Mouse (Mus musculus): ENCODE data around the gene Insig2.

The Insig2 gene

DNA sequence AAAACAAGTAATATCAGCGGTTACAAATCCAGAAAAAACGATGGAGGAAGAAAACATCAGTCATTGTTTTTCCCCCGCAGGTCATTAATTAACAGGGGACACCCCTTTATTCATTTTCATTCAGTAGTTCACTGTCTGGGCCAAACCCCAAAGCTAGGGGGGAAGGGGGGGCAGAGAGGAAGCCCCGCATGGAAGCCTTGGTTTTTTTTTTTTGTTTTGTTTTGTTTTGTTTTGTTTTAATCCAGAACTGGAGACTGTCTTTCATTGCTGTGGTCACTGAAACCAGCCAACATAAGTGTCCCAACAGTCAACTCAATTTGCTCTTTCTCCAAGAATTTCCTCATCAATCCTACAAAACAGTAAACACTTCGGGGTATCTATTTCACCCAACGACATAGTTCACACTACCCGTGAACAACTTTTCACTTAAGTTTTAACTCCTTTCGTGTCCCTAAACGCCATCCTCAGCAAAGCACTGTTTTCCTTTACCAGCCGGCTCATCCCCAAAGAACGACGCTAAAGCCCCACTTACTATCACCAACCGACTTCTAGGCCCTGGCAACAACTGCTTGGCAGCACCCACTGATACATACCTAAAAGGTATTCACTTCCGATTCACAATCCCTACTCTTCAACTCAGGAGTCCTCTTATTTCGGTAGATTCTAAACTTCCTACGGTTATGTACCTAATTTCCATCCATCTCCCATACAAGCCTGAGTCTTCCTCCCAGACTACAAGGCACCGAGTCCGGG, 5.6 kb downstream of the Insig2 start:
- DNase-seq (ENCODE audit: low read depth, low spot score) = no peak

DNA sequence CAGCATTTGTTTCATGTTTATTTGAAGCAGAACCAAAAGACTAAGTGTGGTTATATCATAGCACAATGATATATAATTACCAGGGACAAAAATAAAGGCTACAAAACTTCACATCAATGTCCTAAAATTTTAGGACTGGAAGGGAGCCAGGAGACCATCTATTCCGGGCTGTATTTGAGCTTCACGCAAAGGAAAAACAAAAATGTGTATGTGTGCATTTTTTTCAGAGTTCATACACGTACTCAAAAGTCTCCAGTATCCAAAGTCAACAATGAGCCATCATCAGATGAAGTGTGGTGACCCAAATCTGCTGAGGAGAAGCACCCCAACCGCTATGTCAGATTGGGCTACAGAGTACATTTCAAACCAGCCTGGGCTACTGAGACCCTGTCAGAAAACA, 8.9 kb downstream of the Insig2 start:
- DNase-seq (ENCODE audit: low read depth, low spot score) = no peak

- no peak for DNase-seq (ENCODE audit: low read depth, low spot score)
Measured at GRCm38 (mm10) chr1:121314766-121315428, 17.5 kb downstream of the Insig2 start.

DNA sequence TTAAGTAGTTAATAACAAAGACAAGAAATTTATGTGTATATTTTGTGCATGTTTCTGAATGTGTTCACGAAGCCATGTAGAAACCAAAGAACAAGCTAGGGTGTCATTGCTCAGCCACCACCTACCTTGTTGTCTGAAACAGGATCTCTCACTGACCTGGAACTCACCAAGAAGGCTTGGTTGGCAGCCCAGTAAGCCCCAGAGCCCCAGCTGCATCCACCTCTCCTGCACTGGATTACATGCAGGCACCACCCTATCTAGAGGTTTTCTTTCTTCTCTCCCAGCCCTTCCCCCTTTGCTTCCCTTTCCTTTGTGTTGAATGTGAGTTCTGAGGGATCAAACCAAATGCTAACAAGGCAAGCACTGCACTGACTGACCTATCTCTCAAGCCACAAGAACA, 19.2 kb downstream of the Insig2 start:
- no peak for DNase-seq (ENCODE audit: low read depth, low spot score)

DNA sequence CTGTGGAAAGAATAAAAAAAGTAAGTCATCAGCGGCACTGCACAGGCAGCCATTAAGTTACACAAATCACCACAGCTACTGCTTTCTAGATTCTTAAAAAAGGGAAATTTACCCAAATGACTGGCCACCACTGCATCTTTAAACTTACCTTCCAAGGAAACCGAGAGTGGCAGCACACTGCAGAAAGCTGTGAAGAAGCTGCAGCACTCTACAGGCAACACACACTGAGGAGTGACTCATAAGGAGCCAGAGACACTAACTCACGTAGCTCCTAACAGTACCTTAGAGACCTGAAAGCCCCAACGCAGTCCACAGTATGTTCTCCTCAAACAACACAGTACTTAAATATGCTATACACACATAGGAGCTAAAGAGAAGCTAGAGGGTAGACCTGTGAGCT, 20.1 kb downstream of the Insig2 start:
- no peak for DNase-seq (ENCODE audit: low read depth, low spot score)

DNA sequence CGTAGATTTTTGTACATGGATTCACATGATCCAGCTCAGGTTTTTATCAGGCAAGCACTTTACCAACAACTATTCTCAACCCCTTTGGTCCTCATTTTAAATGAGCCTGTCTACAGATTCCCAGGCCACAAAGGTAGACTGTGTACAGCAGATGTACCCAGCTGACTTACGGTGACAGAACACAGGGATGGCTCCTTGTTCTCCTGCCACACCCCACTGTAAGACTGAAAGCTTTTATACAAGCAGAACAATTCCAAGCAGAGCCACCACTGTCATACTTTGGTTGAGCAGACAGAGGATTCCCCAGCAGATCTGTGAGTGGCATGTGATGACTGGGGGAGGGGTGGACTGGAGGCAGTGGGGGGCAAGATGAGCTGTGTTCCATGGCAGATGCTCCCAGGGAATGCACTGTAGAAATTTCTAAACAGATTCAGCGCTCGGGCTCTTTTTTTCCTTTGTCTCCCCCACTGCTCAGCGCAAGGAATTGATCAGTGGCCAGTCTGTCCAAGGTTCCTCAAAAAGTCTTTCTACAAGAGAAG, 35.6 kb downstream of the Insig2 start:
- DNase-seq (ENCODE audit: low read depth, low spot score) = no peak

GRCm38 (mm10) chr1:121293571-121293970, 38.8 kb downstream of the Insig2 start:
- no peak for DNase-seq (ENCODE audit: low read depth, low spot score)

DNA sequence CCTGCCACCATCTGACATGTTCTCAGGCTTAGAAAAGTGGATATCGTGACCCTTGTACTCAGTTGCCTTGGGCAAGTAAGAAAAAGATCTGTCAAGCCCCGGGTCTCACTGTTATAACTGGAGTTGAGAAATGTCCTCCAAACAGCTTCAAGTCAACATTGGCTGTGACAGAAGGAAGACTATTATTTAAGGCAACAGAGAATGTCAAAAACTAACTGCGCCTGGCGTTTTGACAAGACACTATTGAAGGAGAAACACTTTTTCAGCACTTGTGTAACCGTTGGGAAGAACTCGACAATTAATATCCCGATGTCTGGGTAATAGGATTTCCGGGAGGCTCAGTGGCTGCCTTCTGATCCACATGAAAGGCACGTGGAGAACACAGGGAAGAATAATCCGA, 41.5 kb downstream of the Insig2 start:
- DNase-seq (ENCODE audit: low read depth, low spot score) = no peak

- no peak for DNase-seq (ENCODE audit: low read depth, low spot score)
Measured at GRCm38 (mm10) chr1:121290340-121290739, 42.0 kb downstream of the Insig2 start.

GRCm38 (mm10) chr1:121284197-121284596, 48.2 kb downstream of the Insig2 start:
- DNase-seq (ENCODE audit: low read depth, low spot score) = no peak

GRCm38 (mm10) chr1:121280501-121280900, 51.9 kb downstream of the Insig2 start:
- no peak for DNase-seq (ENCODE audit: low read depth, low spot score)

DNA sequence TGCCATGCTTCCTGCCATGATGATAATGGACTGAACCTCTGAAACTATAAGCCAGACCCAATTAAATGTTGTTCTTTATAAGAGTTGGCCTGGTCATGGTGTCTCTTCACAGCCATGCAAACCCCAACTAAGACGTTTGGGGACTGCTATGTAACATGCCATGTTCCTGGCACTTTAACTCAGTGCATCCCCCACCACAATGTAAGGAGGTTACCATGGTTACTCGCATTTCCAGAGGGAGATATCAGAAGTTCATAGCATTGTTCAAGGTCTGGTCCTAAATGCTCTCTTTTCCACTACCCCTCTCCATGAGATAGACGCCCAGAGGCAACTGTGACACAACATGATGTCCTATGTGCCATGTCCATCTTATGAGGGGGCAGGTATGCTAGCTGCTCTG, 54.0 kb downstream of the Insig2 start:
- DNase-seq (ENCODE audit: low read depth, low spot score) = no peak

DNA sequence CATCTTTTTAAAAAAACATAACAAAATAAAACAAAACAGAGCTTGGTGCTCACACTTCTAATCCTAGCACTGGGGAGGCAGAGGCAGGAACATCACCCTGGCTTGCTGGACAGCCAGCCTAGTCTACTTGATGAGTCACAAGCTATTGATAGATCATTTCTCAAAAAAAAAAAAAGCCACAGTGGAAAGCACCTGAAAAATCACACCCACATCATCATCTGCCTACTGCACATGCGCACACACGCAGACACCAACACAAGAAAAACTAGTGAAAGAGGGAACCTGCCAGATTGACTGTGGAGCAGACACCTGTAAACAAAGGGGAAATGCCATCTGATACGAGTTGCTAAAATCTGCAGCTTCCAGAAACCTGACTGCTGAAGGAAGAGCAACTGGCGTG, 54.9 kb downstream of the Insig2 start:
- DNase-seq (ENCODE audit: low read depth, low spot score) = no peak

DNA sequence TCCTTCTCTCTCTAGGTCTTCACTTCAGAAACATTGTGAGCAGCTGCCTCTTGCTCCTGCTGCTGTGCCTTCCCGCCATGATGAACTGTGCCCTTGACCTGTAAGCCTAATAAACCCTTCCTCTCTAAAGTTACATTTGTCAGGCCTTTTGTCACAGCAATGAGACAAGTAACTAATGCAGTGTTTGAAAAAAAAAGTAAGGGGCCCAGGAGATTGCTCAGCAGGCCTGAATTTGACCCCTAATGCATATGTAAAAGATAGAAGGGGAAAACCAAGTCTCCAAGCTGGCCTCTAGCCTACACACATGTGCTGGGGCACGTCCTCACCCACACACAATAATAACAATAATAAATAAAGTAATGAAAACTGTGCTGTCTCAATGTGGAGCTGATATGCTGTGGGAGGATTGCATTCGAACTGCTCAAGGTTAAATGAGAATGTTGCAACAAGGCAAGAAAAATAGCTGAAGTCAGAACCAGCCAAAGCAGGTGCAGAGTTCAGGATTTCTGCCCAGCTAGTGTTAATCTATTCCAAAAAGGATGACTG, 56.4 kb downstream of the Insig2 start:
- no peak for DNase-seq (ENCODE audit: low read depth, low spot score)

DNA sequence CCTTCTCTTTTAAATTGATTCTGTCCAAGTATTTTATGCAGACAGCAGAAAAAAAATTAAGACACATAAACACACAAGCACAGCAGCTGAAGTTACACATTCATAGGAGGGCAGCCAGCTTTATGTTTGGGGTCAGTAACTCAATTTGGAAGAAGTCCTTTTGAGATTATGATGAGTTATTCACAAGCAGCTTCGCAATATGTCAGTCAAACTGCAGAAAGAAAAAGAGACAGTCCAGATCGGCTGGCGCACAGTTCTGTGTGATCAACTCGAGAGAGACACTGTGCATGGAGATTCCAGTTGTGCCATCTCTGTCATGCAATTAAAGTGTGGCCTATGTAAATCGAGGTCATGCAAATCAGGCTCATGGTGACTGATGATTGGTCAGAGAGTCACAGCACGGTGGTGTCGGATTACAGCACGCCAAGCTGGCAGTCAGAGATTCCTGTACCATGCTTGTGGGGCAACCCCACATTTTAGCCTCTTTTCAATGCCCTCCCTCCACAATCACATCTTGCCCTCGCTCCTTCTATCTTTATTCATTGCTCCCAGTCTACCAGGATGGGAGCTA, 72.1 kb downstream of the Insig2 start:
- DNase-seq (ENCODE audit: low read depth, low spot score) = no peak

Measured in forelimb bud, embryonic 11.5 days (tissue).